ENCODE assay signal across 10 mouse cellular contexts in the genomic region with DNA sequence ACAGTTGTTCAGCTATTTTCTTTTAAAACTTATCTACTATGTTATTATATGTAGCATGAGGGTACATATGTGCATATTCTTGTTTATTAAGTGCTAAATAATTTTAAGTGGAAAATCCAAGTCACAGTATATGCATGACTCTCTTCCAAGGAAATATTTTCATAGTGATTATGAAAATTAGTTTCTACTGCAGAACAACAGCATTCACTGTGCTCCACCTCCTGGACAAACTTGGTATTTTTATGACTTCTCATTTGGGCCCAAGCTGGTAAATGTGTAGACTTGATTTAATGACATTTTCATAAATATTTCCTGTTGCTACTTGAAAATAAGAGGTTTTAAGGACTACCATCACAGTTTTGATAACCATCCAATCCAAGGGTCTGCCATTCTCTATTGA.
A peak's percentile ranks its signal among the peaks of the same experiment; 100 is the strongest.
DNase-seq lines count a peak whose midpoint lies in the region; ATAC-seq and TF ChIP-seq lines count a peak whose summit lies in the region.
"Had no signal": no experiment of that assay in that cellular context is flagged by ENCODE, and none has a peak within 500 bp of the region (broad histone marks: within the 10 kb centered on the region; RNA-seq: fewer than 3 reads in every experiment).

No protein-coding gene starts in this region.

- no peaks in the 10 kb centered on the region for H3K36me3 ChIP-seq in liver, adult 2 months (ENCODE audit: control insufficient read depth, insufficient read depth, low read length)
- H3K36me3 ChIP-seq in liver, embryonic 11.5 days (ENCODE audit: control insufficient read depth, insufficient read depth, low read length): no peaks in the 10 kb centered on the region
- H3K36me3 ChIP-seq: embryonic facial prominence, embryonic 13.5 days; neural tube, embryonic 13.5 days had no signal

- H3K4me3 ChIP-seq in liver, adult 2 months (ENCODE audit: insufficient read depth, low read depth, low read length): no peak overlapping the region
- no peak overlapping the region for H3K4me3 ChIP-seq in liver, embryonic 11.5 days (ENCODE audit: low read depth, low read length)
- H3K4me3 ChIP-seq: embryonic facial prominence, embryonic 13.5 days; neural tube, embryonic 13.5 days had no signal

- no peaks in the 10 kb centered on the region for H3K79me2 ChIP-seq in liver, adult 2 months (ENCODE audit: control insufficient read depth, insufficient read depth, low read length)

- no peaks in the 10 kb centered on the region for H3K4me1 ChIP-seq in liver, adult 2 months (ENCODE audit: control insufficient read depth, insufficient read depth, low read length)
- no peaks in the 10 kb centered on the region for H3K4me1 ChIP-seq in liver, embryonic 11.5 days (replicated peaks; ENCODE audit: control insufficient read depth, insufficient read depth, low read length)
- H3K4me1 ChIP-seq: embryonic facial prominence, embryonic 13.5 days; neural tube, embryonic 13.5 days had no signal

- peak; percentile 38 for DNase-seq in adrenal gland, postnatal 10 days
- no peak for DNase-seq in adrenal gland, postnatal 4 days (ENCODE audit: low spot score in 2 of 2)
- DNase-seq in liver, adult 2 months (ENCODE audit: extremely low read depth, low read depth, low spot score): no peak
- no peak for DNase-seq in liver, embryonic 11.5 days (ENCODE audit: low spot score)
- DNase-seq in embryo, embryonic 10.5 days (ENCODE audit: low spot score): peak; percentile 61
- peak; percentile 54 to 59 for DNase-seq in left cerebral cortex, postnatal 25 days (ENCODE audit: low spot score in 2 of 2)
- DNase-seq in testis, postnatal 14 days (ENCODE audit: low spot score): no peak
- no peak for DNase-seq in gastrocnemius, postnatal 4 days (ENCODE audit: low spot score in 2 of 2)

- no peak overlapping the region for H3K4me2 ChIP-seq in liver, embryonic 11.5 days
- H3K4me2 ChIP-seq: embryonic facial prominence, embryonic 13.5 days; neural tube, embryonic 13.5 days had no signal

- no peak for TF ChIP-seq POLR2A in liver, adult 2 months (IDR thresholded peaks at IDR 0.05; ENCODE audit: extremely low read depth, insufficient read depth, low read length)

- no peaks in the 10 kb centered on the region for H3K27me3 ChIP-seq in liver, adult 2 months (ENCODE audit: control insufficient read depth, insufficient read depth, low read length)
- no peaks in the 10 kb centered on the region for H3K27me3 ChIP-seq in liver, embryonic 11.5 days (replicated peaks; ENCODE audit: control insufficient read depth, insufficient read depth, low read length)
- H3K27me3 ChIP-seq: embryonic facial prominence, embryonic 13.5 days; neural tube, embryonic 13.5 days had no signal

- no peak overlapping the region for H3K9ac ChIP-seq in liver, adult 2 months (ENCODE audit: low read depth, low read length)
- H3K9ac ChIP-seq in liver, embryonic 11.5 days (ENCODE audit: low read depth, low read length): no peak overlapping the region
- H3K9ac ChIP-seq: embryonic facial prominence, embryonic 13.5 days; neural tube, embryonic 13.5 days had no signal

- no peaks in the 10 kb centered on the region for H3K9me3 ChIP-seq in liver, embryonic 11.5 days (ENCODE audit: control insufficient read depth, low read length)
- H3K9me3 ChIP-seq: embryonic facial prominence, embryonic 13.5 days; neural tube, embryonic 13.5 days had no signal

- intact Hi-C loops in left cerebral cortex, postnatal 25 days (cut with DNase I): loop anchor here (5.0 to 10.0 kb wide), 4 partner anchors 149 to 1101 kb away; no protein-coding TSS in a partner anchor

- TF ChIP-seq CTCF in liver, adult 2 months (IDR thresholded peaks at IDR 0.05; ENCODE audit: low read depth, low read length): peak; percentile 23; the same call in 1 of the 2 replicates

- ATAC-seq in liver, embryonic 11.5 days (replicated peaks; ENCODE audit: low FRiP score): no peak

- H3K27ac ChIP-seq in liver, adult 2 months (replicated peaks; ENCODE audit: insufficient read depth, low read depth, low read length): no peak overlapping the region
- no peak overlapping the region for H3K27ac ChIP-seq in liver, embryonic 11.5 days (ENCODE audit: low read depth, low read length)
- H3K27ac ChIP-seq: embryonic facial prominence, embryonic 13.5 days; neural tube, embryonic 13.5 days had no signal

Comparison
In these comparisons a context has a peak if more than half of its experiments do, and no peak if none do; other contexts are left out.
1. DNase-seq: peak in adrenal gland, postnatal 10 days (single experiment), embryo, embryonic 10.5 days (single experiment) and left cerebral cortex, postnatal 25 days (2 of 2); none in adrenal gland, postnatal 4 days (0 of 2), liver, adult 2 months (single experiment), liver, embryonic 11.5 days (single experiment), testis, postnatal 14 days (single experiment) and gastrocnemius, postnatal 4 days (0 of 2).